Mouse (Mus musculus): ENCODE measurements at regions not wholly inside any gene's neighbourhood (a gene's known extent, or its start where the extent isn't known, plus 50 kb on each side); places are given as distances from the start of the nearest gene placed in this dataset.

DNA sequence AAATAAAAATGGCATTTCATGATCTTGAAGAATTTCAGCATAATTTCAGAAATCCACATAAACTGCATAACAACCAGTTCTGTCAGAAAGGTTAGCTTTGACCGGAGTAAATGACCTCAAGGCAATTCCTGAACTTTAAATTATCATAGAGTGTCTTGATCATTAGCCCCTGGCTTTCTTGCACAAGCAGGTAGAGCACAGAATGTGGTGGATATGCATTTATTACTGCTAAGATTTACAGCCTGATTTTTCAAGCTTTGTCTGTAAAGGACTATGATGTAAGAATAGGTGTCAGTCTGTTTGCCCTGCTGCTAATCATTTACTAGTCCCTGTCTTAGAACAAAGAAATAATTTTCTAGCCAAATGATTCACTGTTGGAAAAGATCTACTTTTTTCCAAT lies 347.3 kb downstream of the Ppp1r3a start:
- no peak for DNase-seq (ENCODE audit: low spot score)

- no peak for DNase-seq (ENCODE audit: low spot score)
Measured at GRCm38 (mm10) chr6:14358280-14358679, 396.8 kb downstream of the Ppp1r3a start.

Data from adipocyte (in vitro differentiated cells).